In the genomic region with DNA sequence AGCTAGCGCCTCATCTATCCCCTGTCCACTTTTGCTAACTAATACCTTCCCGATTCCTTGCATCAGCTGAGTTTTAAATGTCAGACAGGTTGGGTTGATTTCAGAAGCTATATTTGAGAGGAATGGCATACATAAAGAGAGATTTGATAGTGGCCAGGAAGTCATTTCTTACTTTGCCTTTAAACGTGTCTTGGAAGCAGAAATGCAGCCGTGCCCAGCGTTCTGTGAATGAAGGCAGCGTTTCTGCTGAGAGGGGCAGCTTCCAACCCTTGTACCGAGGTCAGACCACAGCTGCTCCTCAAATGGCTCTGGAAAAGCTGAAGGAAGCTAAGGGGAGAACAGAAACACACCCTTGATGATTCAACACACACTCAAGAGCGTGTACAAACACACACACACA, we compare ENCODE assay signal across 24 mouse cellular contexts.
DNase-seq lines count a peak whose midpoint lies in the region; ATAC-seq and TF ChIP-seq lines count a peak whose summit lies in the region.
"Had no signal": no experiment of that assay in that cellular context is flagged by ENCODE, and none has a peak within 500 bp of the region (broad histone marks: within the 10 kb centered on the region; RNA-seq: fewer than 3 reads in every experiment).

No protein-coding gene starts in this region.

- WGBS in kidney, embryonic 15.5 days = 42% methylated on average over 8 of the region's 8 CpGs
- WGBS in kidney, postnatal 0 days = 33% methylated on average over 8 of the region's 8 CpGs

- peak overlapping the region; percentile 56 for H3K27ac ChIP-seq in gastrocnemius, adult 2 months
- H3K27ac ChIP-seq in kidney, embryonic 15.5 days = no peak overlapping the region
- H3K27ac ChIP-seq in kidney, postnatal 0 days = no peak overlapping the region
- H3K27ac ChIP-seq: embryonic facial prominence, embryonic 10.5 days; embryonic facial prominence, embryonic 12.5 days; forebrain, embryonic 13.5 days had no signal

- 0 out of 2 replicates have a peak overlapping the region, but pooled peaks have one; percentile 16 for H3K4me2 ChIP-seq in kidney, embryonic 15.5 days
- peak overlapping the region; percentile 13; the same call in 1 of the 2 replicates for H3K4me2 ChIP-seq in kidney, postnatal 0 days (ENCODE audit: low read length)
- H3K4me2 ChIP-seq: embryonic facial prominence, embryonic 12.5 days; forebrain, embryonic 13.5 days had no signal

- DNase-seq in gastrocnemius, adult 2 months = peak; percentile 57
- no peak for DNase-seq in gastrocnemius, adult 8-10 months (ENCODE audit: low spot score in 2 of 2)
- no peak for DNase-seq in kidney, postnatal 14 days
- peak; percentile 9 for DNase-seq in kidney, postnatal 0 days (ENCODE audit: low spot score)
- DNase-seq in kidney, postnatal 10 days = no peak
- peak; percentile 55 for DNase-seq in skeletal muscle tissue, adult 2 months (ENCODE audit: low read depth, low spot score)
- DNase-seq: adrenal gland, adult 8-10 months; adrenal gland, postnatal 14 days; adrenal gland, postnatal 36 days; B cell, adult 2 months; cerebellum, adult 11-12 months; cerebellum, adult 2 months; cerebellum, adult 9-10 months; cerebellum, postnatal 10 days; cerebellum, postnatal 25 days had no signal

- H3K27me3 ChIP-seq in kidney, embryonic 15.5 days = no peaks in the 10 kb centered on the region
- no peaks in the 10 kb centered on the region for H3K27me3 ChIP-seq in kidney, postnatal 0 days (ENCODE audit: insufficient read depth, low read length)
- H3K27me3 ChIP-seq: CH12.LX; embryonic facial prominence, embryonic 12.5 days; forebrain, embryonic 13.5 days had no signal

- H3K9ac ChIP-seq in kidney, embryonic 15.5 days = no peak overlapping the region
- no peak overlapping the region for H3K9ac ChIP-seq in kidney, postnatal 0 days (ENCODE audit: low read depth, low read length)
- H3K9ac ChIP-seq: embryonic facial prominence, embryonic 12.5 days; forebrain, embryonic 13.5 days had no signal

- H3K36me3 ChIP-seq in kidney, embryonic 15.5 days = no peaks in the 10 kb centered on the region
- H3K36me3 ChIP-seq in kidney, postnatal 0 days (ENCODE audit: insufficient read depth, low read length) = no peaks in the 10 kb centered on the region
- H3K36me3 ChIP-seq: embryonic facial prominence, embryonic 10.5 days; embryonic facial prominence, embryonic 12.5 days; G1E had no signal

- ATAC-seq in kidney, embryonic 15.5 days (replicated peaks; ENCODE audit: low FRiP score) = no peak
- no peak for ATAC-seq in kidney, postnatal 0 days (replicated peaks; ENCODE audit: low FRiP score, low read depth)
- ATAC-seq: activated CD4-positive, CD25-positive, alpha-beta regulatory T cell, adult 4 months; CD4-positive, CD25-positive, alpha-beta regulatory T cell, adult 4 months; forebrain, embryonic 13.5 days; Patski had no signal

- H3K4me3 ChIP-seq in gastrocnemius, adult 2 months = no peak overlapping the region
- no peak overlapping the region for H3K4me3 ChIP-seq in kidney, embryonic 15.5 days (replicated peaks)
- no peak overlapping the region for H3K4me3 ChIP-seq in kidney, postnatal 0 days (replicated peaks; ENCODE audit: low read depth, low read length)
- H3K4me3 ChIP-seq: embryonic facial prominence, embryonic 10.5 days; embryonic facial prominence, embryonic 12.5 days; forebrain, embryonic 13.5 days had no signal

- H3K4me1 ChIP-seq in kidney, embryonic 15.5 days = peaks cover 6% of the 10 kb centered on the region; the same call in 1 of the 2 replicates
- no peaks in the 10 kb centered on the region for H3K4me1 ChIP-seq in kidney, postnatal 0 days (replicated peaks; ENCODE audit: insufficient read depth, low read length)
- H3K4me1 ChIP-seq: embryonic facial prominence, embryonic 10.5 days; embryonic facial prominence, embryonic 12.5 days had no signal

- intact Hi-C loops in gastrocnemius, adult 2 months (cut with DNase I) = no loop called here

- no peak for TF ChIP-seq CTCF in gastrocnemius, adult 2 months (IDR thresholded peaks at IDR 0.05)
- no peak for TF ChIP-seq CTCF in kidney, postnatal 0 days (IDR thresholded peaks at IDR 0.05; ENCODE audit: low read depth)

- H3K9me3 ChIP-seq in kidney, embryonic 15.5 days (replicated peaks) = no peaks in the 10 kb centered on the region
- H3K9me3 ChIP-seq in kidney, postnatal 0 days (replicated peaks; ENCODE audit: low read length) = no peaks in the 10 kb centered on the region
- H3K9me3 ChIP-seq: embryonic facial prominence, embryonic 10.5 days; embryonic facial prominence, embryonic 12.5 days; forebrain, embryonic 13.5 days had no signal

Comparison
In these comparisons a context has a peak if more than half of its experiments do, and no peak if none do; other contexts are left out.
1. DNase-seq: peak in gastrocnemius, adult 2 months (single experiment), kidney, postnatal 0 days (single experiment) and skeletal muscle tissue, adult 2 months (single experiment); none in gastrocnemius, adult 8-10 months (0 of 2), kidney, postnatal 14 days (single experiment) and kidney, postnatal 10 days (single experiment).